Mouse (Mus musculus): ENCODE data around the gene Tc2n.

GRCm38 (mm10) chr12:101718054-101718754 lies at the start of gene Tc2n:
- TF ChIP-seq CTCF (IDR thresholded peaks at IDR 0.05; ENCODE audit: control insufficient read depth, insufficient read depth, insufficient read length) (no peak), MYOD1 (IDR thresholded peaks at IDR 0.05; ENCODE audit: control insufficient read depth, insufficient read length, low read depth) (no peak), MAX (IDR thresholded peaks at IDR 0.05) (no peak), USF1 (IDR thresholded peaks at IDR 0.05; ENCODE audit: low read depth) (no peak), MYOG (IDR thresholded peaks at IDR 0.05; ENCODE audit: control insufficient read depth, extremely low read depth, insufficient read length) (no peak), CEBPB (IDR thresholded peaks at IDR 0.05; ENCODE audit: low read depth) (no peak)

Measured in C2C12 (cell line).